Mouse (Mus musculus): ENCODE measurements around the gene Plod1.

DNA sequence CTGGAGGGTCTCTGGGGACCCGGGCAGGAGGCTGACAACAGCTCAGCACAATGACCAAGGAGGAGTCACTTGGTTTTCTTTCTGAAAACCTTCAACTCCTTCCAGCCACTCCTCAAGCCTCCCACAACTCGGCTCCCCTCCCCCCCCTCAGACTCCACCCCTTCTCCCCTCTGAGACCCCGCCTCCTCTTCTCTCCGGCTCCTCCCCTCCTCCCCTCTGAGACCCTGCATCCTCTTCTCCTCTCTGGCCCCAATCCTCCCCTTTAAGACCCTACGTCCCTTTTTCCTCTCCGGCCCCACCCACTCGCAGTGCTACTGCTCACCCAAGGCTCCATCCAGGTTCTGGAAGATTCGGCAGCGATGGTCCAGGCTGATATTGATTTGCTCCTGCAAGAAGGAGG, 8.4 kb downstream of the Plod1 start:
- TF ChIP-seq HCFC1 (IDR thresholded peaks at IDR 0.05; ENCODE audit: borderline replicate concordance, insufficient read depth, low read length) (no peak), MAFK (IDR thresholded peaks at IDR 0.05; ENCODE audit: insufficient read depth, low read depth, low read length) (no peak), ZC3H11A (IDR thresholded peaks at IDR 0.05; ENCODE audit: borderline replicate concordance, low read depth, low read length) (no peak)
